Mouse (Mus musculus) C2C12 (cell line): Measurements from ENCODE around the gene Fermt1.

Experiments used
- CTCF ChIP-seq: IDR thresholded peaks from one replicate; pipeline ENCODE4 v1.5.1; 2011; ENCODE audit not compliant: control insufficient read depth, insufficient read depth, insufficient read length
- FOSL1 ChIP-seq: IDR thresholded peaks from one replicate; pipeline ENCODE4 v1.8.0; 2011; ENCODE audit warnings: mild to moderate bottlenecking, low read length; ENCODE audit not compliant: poor library complexity, insufficient read depth, severe bottlenecking
- MAX ChIP-seq: IDR thresholded peaks from one replicate; pipeline ENCODE4 v1.6.1; 2011; ENCODE audit warnings: mild to moderate bottlenecking, control low read depth
- MYOD1 ChIP-seq: IDR thresholded peaks from one replicate; pipeline ENCODE4 v1.6.1; 2011; ENCODE audit warnings: low read depth; ENCODE audit not compliant: control insufficient read depth, insufficient read length
- MYOG ChIP-seq: IDR thresholded peaks from one replicate; pipeline ENCODE4 v1.6.1; 2011; ENCODE audit not compliant: control insufficient read depth, insufficient read length; ENCODE audit errors: extremely low read depth
- USF1 ChIP-seq: IDR thresholded peaks from one replicate; pipeline ENCODE4 v1.6.1; 2011; ENCODE audit warnings: low read depth, mild to moderate bottlenecking, control low read depth, moderate library complexity

- TF ChIP-seq MYOD1 (no peak), CTCF (no peak), USF1 (no peak), MYOG (no peak), FOSL1 (no peak), MAX (no peak)
These were observed 64.7 kb downstream of the Fermt1 start, which contains the start of gene Lrrn4 for GRCm38 (mm10) chr2:132880844-132881645.
